24 mouse cellular contexts compared by ENCODE assay signal in the genomic region with DNA sequence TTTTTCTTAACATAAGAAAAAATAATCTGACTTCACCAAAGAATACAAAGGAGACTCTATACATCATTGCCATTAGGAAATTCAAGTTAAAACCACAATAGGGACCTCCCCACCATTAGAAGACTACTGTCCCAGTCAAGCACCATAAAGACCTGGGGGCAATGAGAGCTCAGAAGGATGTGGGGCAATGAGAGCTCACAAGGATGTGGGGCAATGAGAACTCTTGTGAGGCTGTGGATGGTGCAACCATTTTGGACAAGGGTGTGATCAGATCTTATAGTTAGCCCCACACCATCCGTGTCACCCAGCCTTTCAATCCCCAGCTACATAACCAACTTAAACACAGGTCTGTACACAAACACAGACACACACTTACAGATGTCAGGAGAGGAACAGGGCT. TPM values are rescaled to one million over a fixed set of nuclear protein-coding genes. Genes with fewer than 3 reads are reported as not detected.
DNase-seq lines count a peak whose midpoint lies in the region; ATAC-seq and TF ChIP-seq lines count a peak whose summit lies in the region.
"Had no signal": no experiment of that assay in that cellular context is flagged by ENCODE, and none has a peak within 500 bp of the region (broad histone marks: within the 10 kb centered on the region; RNA-seq: fewer than 3 reads in every experiment).

No protein-coding gene starts in this region.

- no peak for TF ChIP-seq EP300 in liver, postnatal 0 days (IDR thresholded peaks at IDR 0.05; ENCODE audit: low read depth)

- H3K4me3 ChIP-seq in liver, postnatal 0 days (ENCODE audit: low read depth, low read length): no peak overlapping the region
- H3K4me3 ChIP-seq in liver, embryonic 11.5 days (ENCODE audit: low read depth, low read length): no peak overlapping the region
- H3K4me3 ChIP-seq in thymus, adult 2 months (ENCODE audit: control insufficient read depth, insufficient read depth, low read length): no peak overlapping the region
- H3K4me3 ChIP-seq in midbrain, embryonic 10.5 days: no peak overlapping the region
- H3K4me3 ChIP-seq in forebrain, embryonic 14.5 days (ENCODE audit: low read depth, low read length): no peak overlapping the region
- H3K4me3 ChIP-seq: forebrain, embryonic 10.5 days; forebrain, embryonic 13.5 days; heart, adult 2 months; heart, embryonic 10.5 days; heart, embryonic 13.5 days had no signal

- no peak for DNase-seq in liver, postnatal 0 days
- no peak for DNase-seq in liver, embryonic 11.5 days (ENCODE audit: low spot score)
- DNase-seq in thymus, adult 2 months: no peak
- no peak for DNase-seq in thymus, postnatal 14 days
- DNase-seq in naive thymus-derived CD4-positive, alpha-beta T cell, adult 2 months (ENCODE audit: low read depth): peak; percentile 32
- no peak for DNase-seq in midbrain, embryonic 10.5 days (ENCODE audit: low spot score)
- no peak for DNase-seq in forebrain, embryonic 14.5 days (ENCODE audit: low spot score)
- DNase-seq: adrenal gland, adult 8-10 months; adrenal gland, postnatal 25 days; cerebellum, adult 18-20 months; cerebellum, adult 9-10 months; cerebellum, postnatal 14 days; gastrocnemius, postnatal 25 days; heart, adult 2 months; heart, postnatal 14 days; heart, postnatal 4 days had no signal

- TF ChIP-seq CTCF in liver, postnatal 0 days (IDR thresholded peaks at IDR 0.05; ENCODE audit: low read depth): no peak
- TF ChIP-seq CTCF in thymus, adult 2 months (IDR thresholded peaks at IDR 0.05; ENCODE audit: borderline replicate concordance, control insufficient read depth, extremely low read depth, insufficient read depth, low read length, poor library complexity): no peak

- H3K9me3 ChIP-seq in liver, postnatal 0 days (ENCODE audit: low read length): no peaks in the 10 kb centered on the region
- 0 out of 2 replicates have a peak, but pooled peaks cover 2% of the 10 kb centered on the region for H3K9me3 ChIP-seq in liver, embryonic 11.5 days (ENCODE audit: control insufficient read depth, low read length)
- H3K9me3 ChIP-seq in midbrain, embryonic 10.5 days (replicated peaks): 0 out of 2 replicates have a peak, but pooled peaks cover 7% of the 10 kb centered on the region
- H3K9me3 ChIP-seq in forebrain, embryonic 14.5 days (replicated peaks; ENCODE audit: control insufficient read depth, low read length): no peaks in the 10 kb centered on the region
- H3K9me3 ChIP-seq: forebrain, embryonic 10.5 days; forebrain, embryonic 13.5 days; heart, embryonic 10.5 days; heart, embryonic 13.5 days had no signal

- TF ChIP-seq POLR2A in thymus, adult 2 months (IDR thresholded peaks at IDR 0.05; ENCODE audit: control insufficient read depth, extremely low read depth, insufficient read depth, low read length, poor library complexity): no peak

- no peaks in the 10 kb centered on the region for H3K27me3 ChIP-seq in liver, postnatal 0 days (ENCODE audit: insufficient read depth, low read length)
- no peaks in the 10 kb centered on the region; the same call in 1 of the 2 replicates for H3K27me3 ChIP-seq in liver, embryonic 11.5 days (replicated peaks; ENCODE audit: control insufficient read depth, insufficient read depth, low read length)
- H3K27me3 ChIP-seq in thymus, adult 2 months (ENCODE audit: control insufficient read depth, insufficient read depth, low read length): no peaks in the 10 kb centered on the region
- H3K27me3 ChIP-seq in midbrain, embryonic 10.5 days (ENCODE audit: low read depth, poor library complexity, severe bottlenecking): no peaks in the 10 kb centered on the region
- no peaks in the 10 kb centered on the region for H3K27me3 ChIP-seq in forebrain, embryonic 14.5 days (replicated peaks; ENCODE audit: control insufficient read depth, insufficient read depth, low read length)
- H3K27me3 ChIP-seq: forebrain, embryonic 13.5 days had no signal

- 0 out of 2 replicates have a peak overlapping the region, but pooled peaks have one; percentile 22 for H3K27ac ChIP-seq in liver, postnatal 0 days (ENCODE audit: low read depth)
- H3K27ac ChIP-seq in liver, embryonic 11.5 days (ENCODE audit: low read depth, low read length): no peak overlapping the region
- peak overlapping the region; percentile 36 for H3K27ac ChIP-seq in thymus, adult 2 months (ENCODE audit: control insufficient read depth, insufficient read depth, low read length)
- no peak overlapping the region for H3K27ac ChIP-seq in midbrain, embryonic 10.5 days (replicated peaks)
- no peak overlapping the region for H3K27ac ChIP-seq in forebrain, embryonic 14.5 days (ENCODE audit: low read depth, low read length)
- H3K27ac ChIP-seq: forebrain, embryonic 10.5 days; forebrain, embryonic 13.5 days; heart, adult 2 months; heart, embryonic 10.5 days; heart, embryonic 13.5 days; hindbrain, embryonic 14.5 days had no signal

- 58% methylated on average over 1 of the region's 1 CpGs for WGBS in liver, postnatal 0 days (ENCODE audit: insufficient replicate concordance)
- WGBS in liver, embryonic 11.5 days: 72% methylated on average over 1 of the region's 1 CpGs
- WGBS in thymus, adult 2 months: 92% methylated on average over 1 of the region's 1 CpGs
- 74% methylated on average over 1 of the region's 1 CpGs for WGBS in midbrain, embryonic 10.5 days
- WGBS in forebrain, embryonic 14.5 days: 71% methylated on average over 1 of the region's 1 CpGs

- H3K36me3 ChIP-seq in liver, postnatal 0 days (replicated peaks; ENCODE audit: insufficient read depth, low read length): no peaks in the 10 kb centered on the region
- H3K36me3 ChIP-seq in liver, embryonic 11.5 days (ENCODE audit: control insufficient read depth, insufficient read depth, low read length): no peaks in the 10 kb centered on the region
- no peaks in the 10 kb centered on the region for H3K36me3 ChIP-seq in thymus, adult 2 months (ENCODE audit: control insufficient read depth, insufficient read depth, low read length)
- no peaks in the 10 kb centered on the region for H3K36me3 ChIP-seq in midbrain, embryonic 10.5 days
- no peaks in the 10 kb centered on the region for H3K36me3 ChIP-seq in forebrain, embryonic 14.5 days (ENCODE audit: control insufficient read depth, insufficient read depth, low read length)
- H3K36me3 ChIP-seq: forebrain, embryonic 10.5 days; heart, embryonic 10.5 days; heart, embryonic 13.5 days had no signal

- H3K9ac ChIP-seq in liver, postnatal 0 days (replicated peaks): no peak overlapping the region
- H3K9ac ChIP-seq in liver, embryonic 11.5 days (ENCODE audit: low read depth, low read length): no peak overlapping the region
- no peak overlapping the region for H3K9ac ChIP-seq in forebrain, embryonic 14.5 days (ENCODE audit: low read length)
- H3K9ac ChIP-seq: forebrain, embryonic 13.5 days; heart, embryonic 13.5 days; hindbrain, embryonic 14.5 days had no signal

- no peak for ATAC-seq in liver, postnatal 0 days
- no peak for ATAC-seq in liver, embryonic 11.5 days (replicated peaks; ENCODE audit: low FRiP score)
- ATAC-seq in granulocyte monocyte progenitor cell, adult 5-6 weeks (replicated peaks; ENCODE audit: poor library complexity, severe bottlenecking): peak; percentile 86
- ATAC-seq in forebrain, embryonic 14.5 days: no peak
- ATAC-seq: activated CD4-positive, CD25-positive, alpha-beta regulatory T cell, adult 4 months; forebrain, embryonic 13.5 days had no signal

- H3K4me2 ChIP-seq in liver, postnatal 0 days (ENCODE audit: low read depth, low read length): no peak overlapping the region
- H3K4me2 ChIP-seq in liver, embryonic 11.5 days: no peak overlapping the region
- no peak overlapping the region for H3K4me2 ChIP-seq in forebrain, embryonic 14.5 days (ENCODE audit: low read length)
- H3K4me2 ChIP-seq: forebrain, embryonic 13.5 days; heart, embryonic 13.5 days; hindbrain, embryonic 14.5 days had no signal

- peaks cover 8% of the 10 kb centered on the region; the same call in 1 of the 2 replicates for H3K4me1 ChIP-seq in liver, postnatal 0 days (ENCODE audit: insufficient read depth)
- H3K4me1 ChIP-seq in liver, embryonic 11.5 days (replicated peaks; ENCODE audit: control insufficient read depth, insufficient read depth, low read length): no peaks in the 10 kb centered on the region
- peaks cover 30% of the 10 kb centered on the region for H3K4me1 ChIP-seq in thymus, adult 2 months (replicated peaks; ENCODE audit: control insufficient read depth, insufficient read depth, low read length)
- H3K4me1 ChIP-seq in midbrain, embryonic 10.5 days: peaks cover 20% of the 10 kb centered on the region
- H3K4me1 ChIP-seq in forebrain, embryonic 14.5 days (ENCODE audit: control insufficient read depth, insufficient read depth, low read length): no peaks in the 10 kb centered on the region
- H3K4me1 ChIP-seq: forebrain, embryonic 13.5 days; heart, embryonic 13.5 days had no signal

RNA-seq across cellular contexts. Expression of a gene that starts 9.4 kb away (rescaled TPM):
- polyA plus RNA-seq in liver, postnatal 0 days (2015; fragmentation: Nextera tagmentation; extraction: Ambion mirVana): 17.2 and 20.0 TPM in 2 replicates
- 23.1 and 24.4 TPM in 2 replicates for polyA plus RNA-seq in liver, embryonic 11.5 days (2014; fragmentation: Nextera tagmentation; extraction: Ambion mirVana)
- 215 and 227 TPM in 2 replicates for polyA plus RNA-seq in thymus, adult 2 months (2012; rRNA removed)
- total RNA-seq in granulocyte monocyte progenitor cell, adult 5-6 weeks (2014; fragmentation: Nextera tagmentation): 85.4 and 110 TPM in 2 replicates
- total RNA-seq in granulocyte monocyte progenitor cell, adult 5-6 weeks (2017): 33.2 and 38.4 TPM in 2 replicates
- 0.67 and 0.99 TPM in 2 replicates for polyA plus RNA-seq in midbrain, embryonic 10.5 days (2016; fragmentation: Nextera tagmentation; extraction: Ambion mirVana)
- not detected in 2 replicates for polyA plus RNA-seq in forebrain, embryonic 14.5 days (2014; fragmentation: Nextera tagmentation; extraction: Ambion mirVana)

RNA-seq across cellular contexts. Expression of a gene that starts 23.0 kb away (rescaled TPM):
- polyA plus RNA-seq in liver, postnatal 0 days (2015; fragmentation: Nextera tagmentation; extraction: Ambion mirVana): 0.15 and 0.21 TPM in 2 replicates
- 0.63 TPM in 1 of 2 replicates, not detected in the other for polyA plus RNA-seq in liver, embryonic 11.5 days (2014; fragmentation: Nextera tagmentation; extraction: Ambion mirVana)
- 4.1 and 5.6 TPM in 2 replicates for polyA plus RNA-seq in thymus, adult 2 months (2012; rRNA removed)
- total RNA-seq in granulocyte monocyte progenitor cell, adult 5-6 weeks (2014; fragmentation: Nextera tagmentation): 0.85 TPM in 1 of 2 replicates, not detected in the other
- total RNA-seq in granulocyte monocyte progenitor cell, adult 5-6 weeks (2017): 0.52 TPM in 1 of 2 replicates, not detected in the other
- polyA plus RNA-seq in midbrain, embryonic 10.5 days (2016; fragmentation: Nextera tagmentation; extraction: Ambion mirVana): 690 and 827 TPM in 2 replicates
- polyA plus RNA-seq in forebrain, embryonic 14.5 days (2014; fragmentation: Nextera tagmentation; extraction: Ambion mirVana): 73.0 and 86.0 TPM in 2 replicates
- total RNA-seq: adrenal gland, adult 8-10 months; adrenal gland, postnatal 25 days; gastrocnemius, adult 8-10 months; gastrocnemius, postnatal 25 days; heart, adult 2 months; heart, postnatal 14 days; heart, postnatal 4 days had no signal

RNA-seq across cellular contexts. Expression of a gene that starts 26.2 kb away (rescaled TPM):
- polyA plus RNA-seq in liver, postnatal 0 days (2015; fragmentation: Nextera tagmentation; extraction: Ambion mirVana): 10.9 and 11.4 TPM in 2 replicates
- 44.2 and 47.2 TPM in 2 replicates for polyA plus RNA-seq in liver, embryonic 11.5 days (2014; fragmentation: Nextera tagmentation; extraction: Ambion mirVana)
- 121 and 155 TPM in 2 replicates for polyA plus RNA-seq in thymus, adult 2 months (2012; rRNA removed)
- total RNA-seq in granulocyte monocyte progenitor cell, adult 5-6 weeks (2014; fragmentation: Nextera tagmentation): 36.3 and 45.1 TPM in 2 replicates
- total RNA-seq in granulocyte monocyte progenitor cell, adult 5-6 weeks (2017): 17.3 and 20.8 TPM in 2 replicates
- 47.6 and 48.6 TPM in 2 replicates for polyA plus RNA-seq in midbrain, embryonic 10.5 days (2016; fragmentation: Nextera tagmentation; extraction: Ambion mirVana)
- 34.6 and 38.9 TPM in 2 replicates for polyA plus RNA-seq in forebrain, embryonic 14.5 days (2014; fragmentation: Nextera tagmentation; extraction: Ambion mirVana)

RNA-seq across cellular contexts. Expression of a gene that starts 38.8 kb away (rescaled TPM):
- polyA plus RNA-seq in liver, postnatal 0 days (2015; fragmentation: Nextera tagmentation; extraction: Ambion mirVana): 5.9 and 6.5 TPM in 2 replicates
- polyA plus RNA-seq in liver, embryonic 11.5 days (2014; fragmentation: Nextera tagmentation; extraction: Ambion mirVana): 17.4 and 20.1 TPM in 2 replicates
- 77.1 and 105 TPM in 2 replicates for polyA plus RNA-seq in thymus, adult 2 months (2012; rRNA removed)
- 6.9 and 8.5 TPM in 2 replicates for total RNA-seq in granulocyte monocyte progenitor cell, adult 5-6 weeks (2014; fragmentation: Nextera tagmentation)
- total RNA-seq in granulocyte monocyte progenitor cell, adult 5-6 weeks (2017): 2.9 and 6.7 TPM in 2 replicates
- 45.9 and 46.8 TPM in 2 replicates for polyA plus RNA-seq in midbrain, embryonic 10.5 days (2016; fragmentation: Nextera tagmentation; extraction: Ambion mirVana)
- 40.3 and 45.9 TPM in 2 replicates for polyA plus RNA-seq in forebrain, embryonic 14.5 days (2014; fragmentation: Nextera tagmentation; extraction: Ambion mirVana)

Comparison
In these comparisons a context has a peak if more than half of its experiments do, and no peak if none do; other contexts are left out.
1. H3K27ac ChIP-seq: peak in liver, postnatal 0 days (single experiment) and thymus, adult 2 months (single experiment); none in liver, embryonic 11.5 days (single experiment), midbrain, embryonic 10.5 days (single experiment) and forebrain, embryonic 14.5 days (single experiment).
2. RNA of a gene that starts 23.0 kb away (polyA plus RNA-seq): 690 to 827 TPM in midbrain, embryonic 10.5 days and 73.0 to 86.0 TPM in forebrain, embryonic 14.5 days; 4.1 to 5.6 TPM in thymus, adult 2 months, 0.63 TPM in liver, embryonic 11.5 days and 0.15 to 0.21 TPM in liver, postnatal 0 days; every median in the first group is over 10 times any median in the second.